Comparison of ENCODE assay signal across 8 mouse cellular contexts in the genomic region with DNA sequence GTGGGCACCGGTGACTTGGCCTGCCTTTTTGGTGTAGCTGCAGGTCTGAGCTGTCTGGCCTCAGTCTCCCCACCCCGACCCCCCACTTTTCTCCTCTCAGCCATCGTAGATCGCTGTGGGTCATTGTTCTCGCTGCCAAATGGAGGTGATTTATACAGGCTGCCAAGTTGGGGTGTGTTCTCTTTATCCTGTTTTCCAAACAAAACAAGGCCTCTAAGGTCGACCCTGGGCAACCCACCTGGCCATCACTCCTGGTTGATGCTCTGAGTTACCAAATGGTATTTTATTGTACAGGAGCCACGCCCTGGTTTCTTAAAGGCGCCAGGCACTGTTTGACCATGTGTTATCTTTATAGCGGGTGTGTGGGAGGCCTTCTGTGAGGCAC. TPM values are rescaled to one million over a fixed set of nuclear protein-coding genes. Genes with fewer than 3 reads are reported as not detected.
DNase-seq lines count a peak whose midpoint lies in the region; ATAC-seq and TF ChIP-seq lines count a peak whose summit lies in the region.

No protein-coding gene starts in this region.

- H3K4me3 ChIP-seq in cerebellum, adult 2 months (replicated peaks; ENCODE audit: insufficient read depth, low read depth, low read length), result peak overlapping the region; percentile 81
- peak overlapping the region; percentile 91 for H3K4me3 ChIP-seq in neural tube, embryonic 11.5 days (ENCODE audit: low read depth, low read length)
- H3K4me3 ChIP-seq in limb, embryonic 13.5 days, result peak overlapping the region; percentile 85
- H3K4me3 ChIP-seq in stomach, embryonic 16.5 days (replicated peaks; ENCODE audit: low read length), result peak overlapping the region; percentile 74

- peaks cover 2% of the 10 kb centered on the region; the same call in 1 of the 2 replicates for H3K36me3 ChIP-seq in neural tube, embryonic 11.5 days (ENCODE audit: control insufficient read depth, insufficient read depth, low read length)
- H3K36me3 ChIP-seq in limb, embryonic 13.5 days, result peaks cover 11% of the 10 kb centered on the region
- no peaks in the 10 kb centered on the region for H3K36me3 ChIP-seq in stomach, embryonic 16.5 days (ENCODE audit: control insufficient read depth, insufficient read depth, low read length)

- ATAC-seq in cerebellum, adult (ENCODE audit: insufficient number of reproducible peaks, low FRiP score, low TSS enrichment), result no peak
- ATAC-seq in neural tube, embryonic 11.5 days (ENCODE audit: insufficient read depth, low FRiP score, low TSS enrichment), result peak; percentile 24; the same call in 1 of the 2 replicates
- 0 out of 2 replicates have a peak, but pooled peaks have one; percentile 4 for ATAC-seq in limb, embryonic 13.5 days (ENCODE audit: low FRiP score, low read depth)
- ATAC-seq in stomach, embryonic 16.5 days (ENCODE audit: insufficient read depth, low FRiP score), result no peak

- DNase-seq in cerebellum, adult 2 months, result peak; percentile 60 to 65
- peak; percentile 64 for DNase-seq in neural tube, embryonic 11.5 days (ENCODE audit: low spot score)
- no peak for DNase-seq in neural tube, embryonic 10.5 days (ENCODE audit: extremely low spot score, low spot score)
- no peak for DNase-seq in frontal cortex, postnatal 10 days (ENCODE audit: low spot score in 2 of 2)
- DNase-seq in ovary, postnatal 10 days (ENCODE audit: low spot score), result no peak

- peak overlapping the region; percentile 85 for H3K27ac ChIP-seq in cerebellum, adult 2 months (ENCODE audit: insufficient read depth, low read length)
- peak overlapping the region; percentile 99 for H3K27ac ChIP-seq in neural tube, embryonic 11.5 days (ENCODE audit: low read depth, low read length)
- H3K27ac ChIP-seq in limb, embryonic 13.5 days, result peak overlapping the region; percentile 89
- H3K27ac ChIP-seq in stomach, embryonic 16.5 days (ENCODE audit: low read length), result peak overlapping the region; percentile 72; the same call in 1 of the 2 replicates

- H3K4me1 ChIP-seq in cerebellum, adult 2 months (ENCODE audit: control insufficient read depth, insufficient read depth, low read length), result peaks cover 27% of the 10 kb centered on the region
- H3K4me1 ChIP-seq in neural tube, embryonic 11.5 days (ENCODE audit: control insufficient read depth, insufficient read depth, low read length), result peaks cover 17% of the 10 kb centered on the region
- H3K4me1 ChIP-seq in limb, embryonic 13.5 days, result peaks cover 33% of the 10 kb centered on the region
- H3K4me1 ChIP-seq in stomach, embryonic 16.5 days (ENCODE audit: control insufficient read depth, insufficient read depth, low read length), result peaks cover 4% of the 10 kb centered on the region; the same call in 1 of the 2 replicates

- H3K4me2 ChIP-seq in neural tube, embryonic 11.5 days (ENCODE audit: low read depth), result peak overlapping the region; percentile 84
- peak overlapping the region; percentile 96 for H3K4me2 ChIP-seq in limb, embryonic 13.5 days (replicated peaks)
- H3K4me2 ChIP-seq in stomach, embryonic 16.5 days (ENCODE audit: low read depth, low read length), result peak overlapping the region; percentile 100

- TF ChIP-seq POLR2A in cerebellum, adult 2 months (IDR thresholded peaks at IDR 0.05; ENCODE audit: borderline replicate concordance, insufficient read depth, low read length), result peak; percentile 32; the same call in 1 of the 2 replicates

- H3K9me3 ChIP-seq in neural tube, embryonic 11.5 days (ENCODE audit: control insufficient read depth, low read length), result no peaks in the 10 kb centered on the region
- no peaks in the 10 kb centered on the region for H3K9me3 ChIP-seq in limb, embryonic 13.5 days
- H3K9me3 ChIP-seq in stomach, embryonic 16.5 days (replicated peaks; ENCODE audit: control insufficient read depth, low read length), result no peaks in the 10 kb centered on the region

- H3K27me3 ChIP-seq in cerebellum, adult 2 months (ENCODE audit: control insufficient read depth, insufficient read depth, low read length), result no peaks in the 10 kb centered on the region
- no peaks in the 10 kb centered on the region for H3K27me3 ChIP-seq in neural tube, embryonic 11.5 days (ENCODE audit: control insufficient read depth, insufficient read depth, low read length)
- peaks cover 3% of the 10 kb centered on the region; the same call in 1 of the 2 replicates for H3K27me3 ChIP-seq in limb, embryonic 13.5 days
- H3K27me3 ChIP-seq in stomach, embryonic 16.5 days (ENCODE audit: control insufficient read depth, insufficient read depth, low read length), result no peaks in the 10 kb centered on the region; the same call in 1 of the 2 replicates

- H3K9ac ChIP-seq in neural tube, embryonic 11.5 days (ENCODE audit: low read length), result peak overlapping the region; percentile 98
- peak overlapping the region; percentile 86 for H3K9ac ChIP-seq in limb, embryonic 13.5 days
- H3K9ac ChIP-seq in stomach, embryonic 16.5 days (ENCODE audit: low read length), result peak overlapping the region; percentile 77

- TF ChIP-seq CTCF in cerebellum, adult 2 months (IDR thresholded peaks at IDR 0.05; ENCODE audit: borderline replicate concordance, insufficient read depth, low read depth, low read length), result no peak

- WGBS in cerebellum, adult 2 months, result under 1% methylated on average over 9 of the region's 9 CpGs
- WGBS in neural tube, embryonic 11.5 days, result 1% methylated on average over 9 of the region's 9 CpGs
- WGBS in limb, embryonic 13.5 days, result 2% methylated on average over 9 of the region's 9 CpGs
- 2% methylated on average over 9 of the region's 9 CpGs for WGBS in stomach, embryonic 16.5 days

RNA-seq across cellular contexts. Expression of gene Vash1, which starts 1.0 kb away (rescaled TPM):
- 23.1 and 24.6 TPM in 2 replicates for polyA plus RNA-seq in cerebellum, adult 2 months (2012; rRNA removed)
- 26.6 and 27.8 TPM in 2 replicates for polyA plus RNA-seq in neural tube, embryonic 11.5 days (2014; fragmentation: Nextera tagmentation; extraction: Ambion mirVana)
- 13.2 and 13.9 TPM in 2 replicates for polyA plus RNA-seq in limb, embryonic 13.5 days (2015; fragmentation: Nextera tagmentation; extraction: Ambion mirVana)
- polyA plus RNA-seq in stomach, embryonic 16.5 days (2015; fragmentation: Nextera tagmentation; extraction: Ambion mirVana), result 5.2 and 6.8 TPM in 2 replicates

RNA-seq across cellular contexts. Expression of gene Angel1, which starts 46.7 kb away (rescaled TPM):
- polyA plus RNA-seq in cerebellum, adult 2 months (2012; rRNA removed), result 23.6 and 23.9 TPM in 2 replicates
- 14.8 and 15.3 TPM in 2 replicates for polyA plus RNA-seq in neural tube, embryonic 11.5 days (2014; fragmentation: Nextera tagmentation; extraction: Ambion mirVana)
- polyA plus RNA-seq in limb, embryonic 13.5 days (2015; fragmentation: Nextera tagmentation; extraction: Ambion mirVana), result 10.6 and 11.0 TPM in 2 replicates
- polyA plus RNA-seq in stomach, embryonic 16.5 days (2015; fragmentation: Nextera tagmentation; extraction: Ambion mirVana), result 8.8 and 9.4 TPM in 2 replicates

RNA-seq across cellular contexts. Expression of gene Lrrc74a, which starts 54.6 kb away (rescaled TPM):
- not detected in 2 replicates for polyA plus RNA-seq in cerebellum, adult 2 months (2012; rRNA removed)
- not detected in 2 replicates for polyA plus RNA-seq in neural tube, embryonic 11.5 days (2014; fragmentation: Nextera tagmentation; extraction: Ambion mirVana)
- polyA plus RNA-seq in limb, embryonic 13.5 days (2015; fragmentation: Nextera tagmentation; extraction: Ambion mirVana), result not detected in 2 replicates
- not detected in 2 replicates for polyA plus RNA-seq in stomach, embryonic 16.5 days (2015; fragmentation: Nextera tagmentation; extraction: Ambion mirVana)

Comparison
In these comparisons a context has a peak if more than half of its experiments do, and no peak if none do; other contexts are left out.
1. DNase-seq: peak in cerebellum, adult 2 months (2 of 2) and neural tube, embryonic 11.5 days (single experiment); none in neural tube, embryonic 10.5 days (single experiment), frontal cortex, postnatal 10 days (0 of 2) and ovary, postnatal 10 days (single experiment).
2. ATAC-seq: peak in neural tube, embryonic 11.5 days (single experiment) and limb, embryonic 13.5 days (single experiment); none in cerebellum, adult (single experiment) and stomach, embryonic 16.5 days (single experiment).
3. Peak in every context shown above with its lines, with median percentiles within 50 percentile points of each other: H3K27ac ChIP-seq, H3K4me3 ChIP-seq, H3K4me2 ChIP-seq and H3K9ac ChIP-seq.